Mouse (Mus musculus): Measurements from ENCODE around the gene Fgb.

DNA sequence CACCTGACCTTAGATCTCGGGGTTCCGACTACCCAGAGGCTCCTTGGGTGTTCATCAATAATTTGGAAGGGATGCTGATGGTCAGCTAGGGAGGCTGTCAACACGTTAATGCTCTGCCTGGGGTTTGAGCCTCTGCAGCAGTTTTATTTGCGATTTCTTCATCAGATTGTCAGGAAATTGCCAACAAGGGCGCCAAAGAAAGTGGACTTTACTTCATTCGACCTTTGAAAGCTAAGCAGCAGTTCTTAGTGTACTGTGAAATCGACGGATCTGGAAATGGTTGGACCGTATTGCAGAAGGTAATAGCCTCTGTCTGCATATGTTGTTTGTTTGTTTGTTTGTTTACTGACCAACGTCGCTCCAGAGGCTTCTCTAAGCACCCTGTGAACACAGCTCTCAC lies 39.4 kb downstream of the Fgb start:
- TF ChIP-seq CTCF (conservative IDR thresholded peaks at IDR 0.05; ENCODE audit: insufficient read depth, insufficient read length, low read depth, low read length) (no peak), POLR2A (IDR thresholded peaks at IDR 0.05; ENCODE audit: low read depth, low read length) (no peak)

All from kidney, adult 2 months (tissue).